Mouse (Mus musculus) myocyte (in vitro differentiated cells): ENCODE data around the gene Egln1. TPM values are rescaled to one million over a fixed set of nuclear protein-coding genes. Genes with fewer than 3 reads are reported as not detected.

Experiments
- H3K27me3 ChIP-seq: one replicate; pipeline ENCODE4 v1.6.1; 2011; ENCODE audit not compliant: control insufficient read depth, insufficient read depth, insufficient read length
- H3K36me3 ChIP-seq: one replicate; pipeline ENCODE4 v1.6.1; 2011; ENCODE audit not compliant: control insufficient read depth, insufficient read depth
- H3K4me2 ChIP-seq: one replicate; pipeline ENCODE4 v1.6.1; 2011; ENCODE audit warnings: low read depth, control low read depth
- H3K4me3 ChIP-seq: one replicate; pipeline ENCODE4 v1.5.1; 2011; ENCODE audit warnings: mild to moderate bottlenecking, control low read depth, moderate library complexity
- H3K79me2 ChIP-seq: one replicate; pipeline ENCODE4 v1.6.1; 2011; ENCODE audit not compliant: control insufficient read depth, insufficient read depth
- H3ac ChIP-seq: one replicate; pipeline ENCODE4 v1.6.1; 2011; ENCODE audit not compliant: control insufficient read depth, insufficient read length
- CEBPB ChIP-seq: IDR thresholded peaks from 2 replicates; pipeline ENCODE4 v1.6.1; 2011; ENCODE audit warnings: mild to moderate bottlenecking, moderate library complexity; ENCODE audit not compliant: poor library complexity, insufficient read depth, severe bottlenecking
- E2F4 ChIP-seq: IDR thresholded peaks from one replicate; pipeline ENCODE4 v1.6.1; 2011; ENCODE audit warnings: mild to moderate bottlenecking, control low read depth, moderate library complexity; ENCODE audit not compliant: insufficient read depth
- MAX ChIP-seq: IDR thresholded peaks from one replicate; pipeline ENCODE4 v1.6.1; 2011; ENCODE audit warnings: low read depth, mild to moderate bottlenecking, control low read depth
- MYOD1 ChIP-seq, 3 experiments: IDR thresholded peaks; one replicate each; pipeline ENCODE4 v1.6.1; 2011; ENCODE audit warnings: control low read depth in 2 of 3, low read depth in 2 of 3, mild to moderate bottlenecking in 2 of 3, moderate library complexity in 1 of 3; ENCODE audit not compliant: insufficient read length in 2 of 3, control insufficient read depth in 1 of 3
- MYOG ChIP-seq, 3 experiments: IDR thresholded peaks; one replicate each; pipeline ENCODE4 v1.6.1; 2011; ENCODE audit warnings: control low read depth in 2 of 3, low read depth in 2 of 3, mild to moderate bottlenecking in 2 of 3; ENCODE audit not compliant: insufficient read length in 2 of 3, control insufficient read depth in 1 of 3, insufficient read depth in 1 of 3
- POLR2A ChIP-seq: IDR thresholded peaks from one replicate; pipeline ENCODE4 v1.6.1; 2011; ENCODE audit warnings: low read depth, mild to moderate bottlenecking, control low read depth, moderate library complexity; ENCODE audit not compliant: insufficient read length
- POLR2AphosphoS2 ChIP-seq: IDR thresholded peaks from one replicate; pipeline ENCODE4 v1.6.1; 2011; ENCODE audit warnings: low read depth, control low read depth; ENCODE audit not compliant: insufficient read length
- REST ChIP-seq: IDR thresholded peaks from one replicate; pipeline ENCODE4 v1.6.1; 2011; ENCODE audit warnings: mild to moderate bottlenecking, control low read depth, moderate library complexity; ENCODE audit not compliant: insufficient read depth, insufficient read length
- SRF ChIP-seq: IDR thresholded peaks from one replicate; pipeline ENCODE4 v1.6.1; 2011; ENCODE audit warnings: low read depth; ENCODE audit not compliant: control insufficient read depth, insufficient read length
- TCF12 ChIP-seq: IDR thresholded peaks from one replicate; pipeline ENCODE4 v1.6.1; 2011; ENCODE audit warnings: mild to moderate bottlenecking, control low read depth; ENCODE audit not compliant: poor library complexity, insufficient read depth, severe bottlenecking
- TCF3 ChIP-seq: IDR thresholded peaks from one replicate; pipeline ENCODE4 v1.6.1; 2011; ENCODE audit warnings: low read depth, control low read depth; ENCODE audit not compliant: insufficient read length
- USF1 ChIP-seq: IDR thresholded peaks from one replicate; pipeline ENCODE4 v1.6.1; 2011; ENCODE audit warnings: low read depth, mild to moderate bottlenecking, control low read depth, moderate library complexity
- polyA plus RNA-seq: library from polyadenylated mRNA; unstranded; fragments of >200 nt; fragmentation: generic; extraction: Trizol; gene quantifications from one replicate; pipeline ENCODE4 v1.2.1, GENCODE M21; 2012; ENCODE audit warnings: missing spikeins

Gene Egln1
- polyA plus RNA-seq, 1 experiment = 35.8 TPM

GRCm38 (mm10) chr8:124869708-124870107 is 79.4 kb downstream of the Egln1 start:
- Histone ChIP-seq H3K36me3 (peaks cover 24% of the 10 kb centered on the region), H3K27me3 (no peaks in the 10 kb centered on the region), H3K4me2 (peak overlapping the region; percentile 19), H3K79me2 (peaks cover 46% of the 10 kb centered on the region), H3ac (no peak overlapping the region), H3K4me3 (no peak overlapping the region)
- TF ChIP-seq POLR2A (peak; percentile 20), MAX (no peak), TCF3 (peak; percentile 92), TCF12 (peak; percentile 69), REST (no peak), E2F4 (no peak), POLR2AphosphoS2 (no peak), USF1 (no peak), SRF (peak; percentile 40), MYOD1 (IDR thresholded peaks at IDR 0.05; ENCODE audit: control insufficient read depth in 1 of 3, insufficient read length in 2 of 3, low read depth in 2 of 3) (peak; percentile 84 to 98 (median 89)), CEBPB (no peak), MYOG (IDR thresholded peaks at IDR 0.05; ENCODE audit: control insufficient read depth in 1 of 3, insufficient read depth in 1 of 3, insufficient read length in 2 of 3, low read depth in 2 of 3) (peak; percentile 96 to 100 (median 97))

GRCm38 (mm10) chr8:124867126-124867525 is 82.0 kb downstream of the Egln1 start:
- Histone ChIP-seq H3K27me3 (no peaks in the 10 kb centered on the region), H3ac (no peak overlapping the region), H3K4me2 (no peak overlapping the region), H3K36me3 (peaks cover 7% of the 10 kb centered on the region), H3K4me3 (no peak overlapping the region), H3K79me2 (peaks cover 68% of the 10 kb centered on the region)
- TF ChIP-seq TCF3 (no peak), POLR2AphosphoS2 (no peak), E2F4 (no peak), MAX (no peak), POLR2A (no peak)

GRCm38 (mm10) chr8:124866669-124867068 is 82.5 kb downstream of the Egln1 start:
- no peak overlapping the region for H3K4me2 ChIP-seq
- H3K79me2 ChIP-seq = peaks cover 72% of the 10 kb centered on the region
- no peaks in the 10 kb centered on the region for H3K27me3 ChIP-seq
- H3K36me3 ChIP-seq = peaks cover 2% of the 10 kb centered on the region
- TF ChIP-seq USF1 (no peak), MYOG (IDR thresholded peaks at IDR 0.05; ENCODE audit: control insufficient read depth in 1 of 3, insufficient read depth in 1 of 3, insufficient read length in 2 of 3, low read depth in 2 of 3) (no peak), MYOD1 (IDR thresholded peaks at IDR 0.05; ENCODE audit: control insufficient read depth in 1 of 3, insufficient read length in 2 of 3, low read depth in 2 of 3) (no peak), TCF3 (no peak), MAX (no peak), POLR2A (no peak), SRF (no peak), REST (no peak), TCF12 (no peak), POLR2AphosphoS2 (no peak), E2F4 (no peak), CEBPB (no peak)
- no peak overlapping the region for H3ac ChIP-seq
- no peak overlapping the region for H3K4me3 ChIP-seq

GRCm38 (mm10) chr8:124863729-124864128 is 85.4 kb downstream of the Egln1 start:
- Histone ChIP-seq H3ac (peak overlapping the region; percentile 76), H3K4me2 (peak overlapping the region; percentile 83), H3K36me3 (peaks cover 10% of the 10 kb centered on the region), H3K79me2 (peaks cover 71% of the 10 kb centered on the region), H3K4me3 (peak overlapping the region; percentile 100), H3K27me3 (no peaks in the 10 kb centered on the region)
- TF ChIP-seq MYOD1 (IDR thresholded peaks at IDR 0.05; ENCODE audit: control insufficient read depth in 1 of 3, insufficient read length in 2 of 3, low read depth in 2 of 3) (no peak), CEBPB (no peak), REST (no peak), E2F4 (no peak), USF1 (no peak), SRF (no peak), TCF3 (no peak), MAX (no peak), MYOG (IDR thresholded peaks at IDR 0.05; ENCODE audit: control insufficient read depth in 1 of 3, insufficient read depth in 1 of 3, insufficient read length in 2 of 3, low read depth in 2 of 3) (no peak), POLR2A (no peak), TCF12 (no peak), POLR2AphosphoS2 (no peak)

- H3K36me3 ChIP-seq = peaks cover 13% of the 10 kb centered on the region
- H3ac ChIP-seq = peak overlapping the region; percentile 76
- no peaks in the 10 kb centered on the region for H3K27me3 ChIP-seq
- TF ChIP-seq MYOG (IDR thresholded peaks at IDR 0.05; ENCODE audit: control insufficient read depth in 1 of 3, insufficient read depth in 1 of 3, insufficient read length in 2 of 3, low read depth in 2 of 3) = peak in 1 of 3 experiments; percentile 32
- TF ChIP-seq MYOD1 (IDR thresholded peaks at IDR 0.05; ENCODE audit: control insufficient read depth in 1 of 3, insufficient read length in 2 of 3, low read depth in 2 of 3) = no peak
- TF ChIP-seq MAX = no peak
- no peak for TF ChIP-seq USF1
- H3K4me3 ChIP-seq = peak overlapping the region; percentile 100
- peaks cover 67% of the 10 kb centered on the region for H3K79me2 ChIP-seq
- peak overlapping the region; percentile 83 for H3K4me2 ChIP-seq
Observed at GRCm38 (mm10) chr8:124863163-124863677, 85.9 kb downstream of the Egln1 start.
